Mouse (Mus musculus) forebrain, embryonic 14.5 days (tissue): ENCODE measurements around the gene Pex6. TPM values are rescaled to one million over a fixed set of nuclear protein-coding genes. Genes with fewer than 3 reads are reported as not detected.

Source experiments
- ATAC-seq: fragments of 200-750 bp; cut with Nextera tagmentation; 2 replicates; pipeline ENCODE4 v1.8.0; 2017; ENCODE audit warnings: mild to moderate bottlenecking, moderate library complexity
- DNase-seq: peaks from one replicate; pipeline ENCODE4 v3.0.0-alpha.2; 2015; ENCODE audit warnings: low spot score
- H3K27ac ChIP-seq: fragments of 300-500 bp; sonication (generic); 2 replicates; pipeline ENCODE4 v1.5.1; 2014; ENCODE audit warnings: low read depth, mild to moderate bottlenecking, control low read depth, low read length, moderate library complexity
- H3K27me3 ChIP-seq: fragments of 300-500 bp; sonication (generic); replicated peaks from 2 replicates; pipeline ENCODE4 v1.6.1; 2014; ENCODE audit warnings: low read length, control low read depth, mixed read lengths; ENCODE audit not compliant: control insufficient read depth, insufficient read depth
- H3K36me3 ChIP-seq: fragments of 300-500 bp; sonication (generic); 2 replicates; pipeline ENCODE4 v1.6.1; 2014; ENCODE audit warnings: low read length, control low read depth; ENCODE audit not compliant: control insufficient read depth, insufficient read depth
- H3K4me1 ChIP-seq: fragments of 300-500 bp; sonication (generic); 2 replicates; pipeline ENCODE4 v1.6.1; 2014; ENCODE audit warnings: antibody characterized with exemption, low read length, control low read depth; ENCODE audit not compliant: control insufficient read depth, insufficient read depth
- H3K4me2 ChIP-seq: fragments of 300-500 bp; sonication (generic); 2 replicates; pipeline ENCODE4 v1.6.1; 2014; ENCODE audit warnings: mild to moderate bottlenecking, control low read depth, low read length
- H3K4me3 ChIP-seq: fragments of 300-500 bp; sonication (generic); 2 replicates; pipeline ENCODE4 v1.5.1; 2014; ENCODE audit warnings: low read depth, low read length, control low read depth
- H3K9ac ChIP-seq: fragments of 300-500 bp; sonication (generic); 2 replicates; pipeline ENCODE4 v1.6.1; 2014; ENCODE audit warnings: mild to moderate bottlenecking, low read length, control low read depth, moderate library complexity
- H3K9me3 ChIP-seq: fragments of 300-500 bp; sonication (generic); replicated peaks from 2 replicates; pipeline ENCODE4 v1.6.1; 2016; ENCODE audit warnings: low read length, control low read depth, mixed read lengths; ENCODE audit not compliant: control insufficient read depth
- WGBS: fragments of 180-500 bp; shearing (Covaris S2); extraction: QIAGEN DNeasy Blood & Tissue Kit; methylation state at CpG from one replicate; pipeline ENCODE4 v1.1.7; 2014; 5-methylcytosine and 5-hydroxymethylcytosine counted together
- polyA plus RNA-seq: library from polyadenylated mRNA; unstranded; fragments of >200 nt; fragmentation: Nextera tagmentation; extraction: Ambion mirVana; gene quantifications from 2 replicates; pipeline ENCODE4 v1.2.1, GENCODE M21; 2014

Pex6 gene
- 16.9 and 17.6 TPM in 2 replicates for polyA plus RNA-seq

GRCm38 (mm10) chr17:46710959-46711597 is at the start of gene Pex6:
Pex6 (plus strand) TSS chr17:46711463.
- peaks cover 6% of the 10 kb centered on the region for H3K4me1 ChIP-seq
- H3K27ac ChIP-seq: peak within 1 kb of the TSS; percentile 67
- peak within 1 kb of the TSS; percentile 98 for H3K4me2 ChIP-seq
- H3K27me3 ChIP-seq: no peaks in the 10 kb centered on the region
- peaks cover 22% of the 10 kb centered on the region for H3K36me3 ChIP-seq
- DNase-seq (peak; percentile 97), ATAC-seq (peak; percentile 94)
- 11% methylated on average over 36 of the region's 36 CpGs for WGBS
- no peaks in the 10 kb centered on the region for H3K9me3 ChIP-seq
- peak within 1 kb of the TSS; percentile 84 for H3K9ac ChIP-seq
- H3K4me3 ChIP-seq: peak within 1 kb of the TSS; percentile 97

DNA sequence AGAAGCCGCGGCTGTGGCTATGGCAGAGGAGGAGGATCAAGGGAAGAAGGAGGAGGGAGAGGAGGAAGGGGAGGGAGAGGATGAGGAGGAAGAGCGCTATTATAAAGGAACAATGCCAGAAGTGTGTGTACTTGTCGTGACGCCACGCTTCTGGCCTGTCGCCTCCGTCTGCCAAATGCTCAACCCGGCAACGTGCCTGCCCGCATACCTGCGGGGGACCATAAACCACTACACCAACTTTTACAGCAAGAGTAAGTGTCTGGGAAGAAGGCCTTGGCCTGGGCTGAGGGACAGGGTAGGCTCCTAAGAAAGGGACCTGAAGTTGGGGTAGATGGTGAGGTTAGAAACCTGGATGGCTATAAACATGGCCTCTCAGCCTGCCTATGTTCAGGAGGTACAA is 49.3 kb upstream of the Pex6 start:
- no peak for ATAC-seq
- Histone ChIP-seq H3K36me3 (peaks cover 95% of the 10 kb centered on the region), H3K9me3 (no peaks in the 10 kb centered on the region), H3K9ac (no peak overlapping the region), H3K4me2 (no peak overlapping the region), H3K27ac (no peak overlapping the region), H3K27me3 (no peaks in the 10 kb centered on the region), H3K4me1 (no peaks in the 10 kb centered on the region), H3K4me3 (no peak overlapping the region)
- 91% methylated on average over 12 of the region's 12 CpGs for WGBS
- DNase-seq: no peak

- no peak overlapping the region for H3K4me3 ChIP-seq
- H3K9me3 ChIP-seq: no peaks in the 10 kb centered on the region
- no peaks in the 10 kb centered on the region for H3K4me1 ChIP-seq
- H3K9ac ChIP-seq: no peak overlapping the region
- no peak overlapping the region for H3K27ac ChIP-seq
- H3K36me3 ChIP-seq: peaks cover 92% of the 10 kb centered on the region
- DNase-seq (no peak), ATAC-seq (no peak)
- no peaks in the 10 kb centered on the region for H3K27me3 ChIP-seq
- H3K4me2 ChIP-seq: no peak overlapping the region
- WGBS: 89% methylated on average over 5 of the region's 5 CpGs
Measured at GRCm38 (mm10) chr17:46662730-46663129, 48.5 kb upstream of the Pex6 start.

DNA sequence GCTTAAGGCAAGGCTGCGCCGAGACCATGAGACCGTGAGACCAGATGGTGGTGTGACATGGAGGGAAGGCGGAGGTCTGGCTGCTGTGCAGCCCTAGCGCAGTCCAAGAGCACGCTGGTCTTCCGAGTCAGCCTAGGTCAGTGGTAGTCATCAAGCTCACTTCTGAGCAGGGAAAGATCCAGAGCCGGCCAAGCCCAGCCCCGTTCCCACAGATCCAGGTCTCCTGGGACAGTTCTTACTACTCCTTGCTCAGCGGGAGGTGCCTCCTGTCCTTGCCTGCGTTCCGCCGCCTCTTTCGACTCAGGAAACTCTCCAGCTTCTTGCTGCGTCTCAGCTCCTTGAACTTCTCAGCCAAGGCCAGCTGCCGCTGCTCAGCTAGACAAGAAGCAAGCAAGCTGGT is 43.6 kb upstream of the Pex6 start:
- no peaks in the 10 kb centered on the region for H3K9me3 ChIP-seq
- ATAC-seq (no peak), DNase-seq (no peak)
- no peak overlapping the region for H3K4me3 ChIP-seq
- 98% methylated on average over 16 of the region's 16 CpGs for WGBS
- no peak overlapping the region for H3K9ac ChIP-seq
- no peak overlapping the region for H3K4me2 ChIP-seq
- H3K36me3 ChIP-seq: peaks cover 80% of the 10 kb centered on the region
- no peak overlapping the region for H3K27ac ChIP-seq
- no peaks in the 10 kb centered on the region for H3K27me3 ChIP-seq
- H3K4me1 ChIP-seq: no peaks in the 10 kb centered on the region

DNA sequence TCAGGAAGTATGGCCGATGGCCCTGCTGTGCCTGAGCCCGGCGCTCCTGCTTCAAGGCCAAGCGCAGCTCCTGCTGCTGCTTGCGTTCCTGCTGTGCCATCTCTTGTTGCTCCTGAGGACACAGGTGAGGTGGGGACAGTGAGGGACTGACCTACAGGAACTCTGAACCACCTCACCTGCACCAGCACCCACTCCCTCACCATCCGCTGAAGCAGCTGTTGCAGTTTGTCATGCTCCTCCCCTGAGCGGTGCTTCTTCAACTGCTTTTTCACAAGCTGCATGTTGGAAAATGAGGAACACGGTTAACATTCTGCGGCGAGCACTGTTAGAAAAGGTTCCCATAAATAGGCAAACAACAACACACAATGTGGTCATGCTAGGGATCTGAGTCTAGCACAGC is 41.4 kb upstream of the Pex6 start:
- ATAC-seq (no peak), DNase-seq (no peak)
- Histone ChIP-seq H3K4me3 (no peak overlapping the region), H3K4me1 (peaks cover 6% of the 10 kb centered on the region; the same call in 1 of the 2 replicates), H3K9ac (no peak overlapping the region), H3K4me2 (no peak overlapping the region), H3K27ac (no peak overlapping the region), H3K36me3 (peaks cover 60% of the 10 kb centered on the region), H3K9me3 (no peaks in the 10 kb centered on the region), H3K27me3 (no peaks in the 10 kb centered on the region)
- 96% methylated on average over 10 of the region's 10 CpGs for WGBS

DNA sequence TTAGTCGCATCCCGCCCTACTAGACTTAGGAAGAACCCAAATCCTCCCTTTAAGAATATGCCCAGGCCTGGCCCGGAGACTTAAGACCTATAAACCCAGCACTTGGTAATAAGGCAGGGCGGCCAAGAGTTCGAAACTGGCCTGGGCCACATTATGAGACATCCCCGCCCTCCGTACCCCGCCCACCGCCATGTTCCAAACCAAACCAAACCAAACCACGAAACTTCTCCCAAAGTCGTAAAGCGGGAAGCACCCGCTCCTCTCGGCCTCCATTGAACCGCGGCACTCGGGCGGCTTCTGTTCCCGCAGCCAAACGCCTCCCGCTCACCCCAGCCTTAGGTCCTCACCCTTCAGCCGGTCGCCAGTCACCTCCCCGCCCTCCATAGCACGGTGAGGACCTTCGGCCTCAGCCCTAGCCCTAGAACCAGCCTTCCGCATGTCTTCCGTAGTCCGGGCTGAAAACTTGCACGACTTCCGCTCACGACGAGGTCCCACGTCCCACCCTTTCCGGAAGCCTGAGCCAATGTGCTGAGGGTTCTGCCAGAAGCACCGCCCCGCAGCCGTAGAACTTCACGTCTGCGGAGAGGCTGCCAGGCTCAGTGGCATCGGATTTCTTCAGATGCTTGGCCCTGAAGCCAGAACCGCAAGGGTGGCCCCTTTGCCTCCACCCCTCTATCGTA is 37.3 kb upstream of the Pex6 start, which contains the start of gene Rrp36:
Rrp36 (minus strand) TSS at position 503 of the 680 bp plus-strand sequence.
- Histone ChIP-seq H3K4me1 (peaks cover 8% of the 10 kb centered on the region), H3K4me2 (peak within 1 kb of the TSS; percentile 91), H3K9me3 (no peaks in the 10 kb centered on the region), H3K27ac (peak within 1 kb of the TSS; percentile 49), H3K9ac (peak within 1 kb of the TSS; percentile 74), H3K27me3 (no peaks in the 10 kb centered on the region), H3K36me3 (peaks cover 63% of the 10 kb centered on the region), H3K4me3 (peak within 1 kb of the TSS; percentile 67)
- WGBS: under 1% methylated on average over 43 of the region's 43 CpGs
- DNase-seq: peak; percentile 96
- ATAC-seq: peak; percentile 95

- Histone ChIP-seq H3K27me3 (no peaks in the 10 kb centered on the region), H3K9ac (peak overlapping the region; percentile 3; the same call in 1 of the 2 replicates), H3K4me2 (peak overlapping the region; percentile 91), H3K27ac (peak overlapping the region; percentile 10), H3K4me3 (peak overlapping the region; percentile 67), H3K36me3 (peaks cover 56% of the 10 kb centered on the region), H3K9me3 (no peaks in the 10 kb centered on the region), H3K4me1 (peaks cover 15% of the 10 kb centered on the region)
- ATAC-seq (peak; percentile 28), DNase-seq (no peak)
- WGBS: 24% methylated on average over 15 of the region's 15 CpGs
Measured at GRCm38 (mm10) chr17:46674530-46675283, 36.6 kb upstream of the Pex6 start.

GRCm38 (mm10) chr17:46678416-46678815 is 32.8 kb upstream of the Pex6 start, which contains the start of gene Mea1:
Mea1 (plus strand) TSS chr17:46678793.
- peaks cover 21% of the 10 kb centered on the region for H3K4me1 ChIP-seq
- no peaks in the 10 kb centered on the region for H3K27me3 ChIP-seq
- H3K27ac ChIP-seq: no peak within 1 kb of the TSS
- WGBS: 92% methylated on average over 8 of the region's 9 CpGs
- H3K4me2 ChIP-seq: peak within 1 kb of the TSS; percentile 77
- ATAC-seq (no peak), DNase-seq (no peak)
- H3K4me3 ChIP-seq: peak within 1 kb of the TSS; percentile 80
- peaks cover 45% of the 10 kb centered on the region for H3K36me3 ChIP-seq
- no peaks in the 10 kb centered on the region for H3K9me3 ChIP-seq
- H3K9ac ChIP-seq: peak within 1 kb of the TSS; percentile 76
